Mouse (Mus musculus) adrenal gland, postnatal 14 days (tissue): ENCODE data around the gene Hspb3. TPM values are rescaled to one million over a fixed set of nuclear protein-coding genes. Genes with fewer than 3 reads are reported as not detected.

Source experiments
- DNase-seq: peaks from one replicate; pipeline ENCODE4 v3.0.0; 2021; ENCODE audit warnings: mixed read lengths
- long read RNA-seq, 2 experiments: library from polyadenylated mRNA; stranded (forward); transcript quantifications; one replicate each; pipeline ENCODE4 v2.0.0; 2021
- total RNA-seq: library from RNA; stranded (reverse); gene quantifications from 2 replicates; pipeline ENCODE4 v1.2.3, GENCODE M21; 2021

Hspb3 gene
- total RNA-seq = not detected in 2 replicates
- long read RNA-seq, experiment 1 = 0 reads
- long read RNA-seq, experiment 2 = 0 reads

DNA sequence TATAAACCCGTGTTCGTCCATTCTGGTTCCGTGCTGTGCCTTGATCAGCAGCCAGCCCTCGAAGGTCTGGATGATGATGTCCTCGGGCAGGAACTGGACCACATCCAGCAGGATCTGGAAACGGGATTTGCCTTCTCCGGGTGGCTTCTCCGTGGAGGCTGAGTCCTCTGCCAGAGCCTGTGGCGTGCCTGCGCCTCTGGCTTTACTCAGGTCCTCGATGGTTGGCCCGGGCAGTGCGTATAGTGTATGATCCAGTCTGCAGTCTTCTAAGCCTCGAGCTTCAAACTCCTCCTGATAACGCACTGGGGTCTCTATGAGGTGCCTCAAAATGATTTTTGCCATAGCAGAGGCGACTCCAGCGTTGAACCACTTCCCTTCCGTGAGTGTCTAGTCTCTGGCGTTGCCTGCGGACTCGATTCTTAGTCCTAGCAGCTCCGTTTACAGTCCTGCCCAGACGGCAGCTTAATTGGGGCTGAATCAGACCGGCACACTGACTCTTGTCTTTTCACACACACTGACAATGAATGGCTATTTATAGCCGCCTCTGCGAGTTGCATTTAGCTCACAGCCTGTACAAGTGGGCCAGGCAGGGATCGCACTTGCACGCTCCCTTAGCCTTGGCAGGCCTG lies at the start of gene Hspb3:
Hspb3 (minus strand) TSS at position 526 of the 629 bp plus-strand sequence.
- peak; percentile 69 for DNase-seq

DNA sequence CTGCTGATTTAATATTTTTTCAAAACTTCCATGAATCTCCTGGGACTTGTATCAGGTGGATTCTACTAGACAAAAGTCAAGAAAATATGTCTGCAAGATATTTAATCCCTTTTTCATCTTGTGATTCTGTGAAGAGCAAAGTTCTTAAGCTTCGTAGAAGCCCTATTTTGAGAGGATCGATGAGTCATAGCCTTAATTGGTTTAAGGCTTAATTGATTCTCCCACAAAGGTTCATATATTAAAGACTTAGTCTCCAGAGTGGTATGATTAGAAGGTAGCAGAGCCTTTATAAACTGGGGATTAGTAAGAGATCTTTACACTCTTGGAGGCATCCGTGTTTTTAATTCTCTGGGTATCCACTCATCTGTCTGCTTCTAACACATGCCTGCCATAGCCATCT lies 49.7 kb upstream of the Hspb3 start:
- no peak for DNase-seq

DNA sequence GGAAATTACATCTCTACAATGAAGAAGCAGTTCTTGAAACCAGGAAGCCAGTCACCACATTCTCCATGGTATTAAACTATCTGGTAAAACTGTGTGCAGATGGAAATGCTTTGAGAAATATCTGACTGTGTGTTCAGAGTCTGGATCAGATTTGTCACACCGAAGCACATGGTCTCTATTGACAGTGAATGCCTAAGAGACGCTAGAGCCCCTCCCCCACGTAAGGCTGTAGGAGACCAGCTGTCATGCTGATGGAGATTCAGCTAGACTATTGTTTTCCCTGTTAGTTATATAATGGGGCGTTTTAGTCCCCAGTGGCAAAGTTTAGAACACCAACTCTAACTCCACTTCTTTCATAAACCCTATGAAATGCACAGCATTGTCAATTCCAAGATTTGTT lies 42.7 kb upstream of the Hspb3 start:
- DNase-seq = no peak

DNA sequence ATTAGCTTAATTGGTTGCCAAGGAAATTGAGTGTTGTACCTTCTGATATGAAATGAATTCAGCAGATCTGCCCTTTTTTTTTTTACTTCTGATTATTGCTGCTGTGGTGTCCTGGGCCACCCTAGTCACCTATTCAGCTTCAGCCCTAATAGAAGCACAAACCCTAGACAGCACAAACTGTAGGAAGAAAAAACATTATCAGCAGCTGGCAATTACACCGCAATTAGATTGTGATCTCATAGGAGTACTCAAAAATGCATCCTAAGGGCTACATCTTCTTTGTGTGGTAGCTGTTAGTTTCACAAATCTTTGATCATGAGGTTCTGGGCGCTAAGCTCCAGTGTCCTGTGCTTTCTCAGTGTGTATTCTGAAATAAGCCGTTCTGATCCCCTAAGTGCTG lies 37.7 kb upstream of the Hspb3 start:
- DNase-seq = no peak

DNA sequence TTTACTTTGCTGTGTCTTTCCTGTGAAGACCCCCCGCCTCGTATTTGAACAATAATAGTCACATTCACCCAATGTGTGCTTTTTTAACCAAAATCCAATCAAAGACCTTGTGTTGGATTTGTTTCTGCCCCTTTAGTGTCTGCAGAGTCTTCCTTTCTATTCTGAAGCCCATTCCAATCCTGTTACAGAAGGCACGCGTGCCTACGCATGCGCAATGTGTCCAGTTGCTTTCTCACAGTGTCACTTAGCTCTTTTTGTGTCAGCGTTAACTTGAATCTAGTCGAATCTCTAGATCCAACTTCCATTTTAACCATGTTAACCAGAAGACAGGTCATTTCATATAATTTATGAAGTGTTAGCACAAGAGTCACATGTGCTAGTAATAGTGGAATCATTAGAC lies 36.5 kb upstream of the Hspb3 start:
- DNase-seq = no peak

DNA sequence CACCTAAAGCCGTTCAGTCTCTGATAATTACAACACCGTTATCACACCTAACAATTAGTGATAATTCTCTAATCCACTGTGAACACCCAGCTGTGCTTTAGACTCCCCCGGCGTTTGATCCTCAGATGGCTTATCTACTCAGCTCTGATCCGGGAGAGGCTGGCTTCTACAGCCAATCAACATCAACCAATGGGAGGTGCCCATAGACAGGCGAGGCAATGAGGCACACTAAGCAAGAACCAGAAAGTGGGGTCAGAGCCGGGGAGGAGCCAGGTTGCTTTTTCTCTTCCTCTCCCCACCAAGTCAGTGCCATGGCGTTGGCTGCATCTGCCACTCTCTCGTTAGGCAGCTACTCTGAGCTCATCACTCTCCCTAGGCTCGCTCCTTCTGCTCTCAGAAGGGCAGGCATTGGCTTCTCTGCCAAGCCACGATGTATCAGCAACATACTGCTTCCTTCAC lies 36.0 kb upstream of the Hspb3 start:
- no peak for DNase-seq

DNA sequence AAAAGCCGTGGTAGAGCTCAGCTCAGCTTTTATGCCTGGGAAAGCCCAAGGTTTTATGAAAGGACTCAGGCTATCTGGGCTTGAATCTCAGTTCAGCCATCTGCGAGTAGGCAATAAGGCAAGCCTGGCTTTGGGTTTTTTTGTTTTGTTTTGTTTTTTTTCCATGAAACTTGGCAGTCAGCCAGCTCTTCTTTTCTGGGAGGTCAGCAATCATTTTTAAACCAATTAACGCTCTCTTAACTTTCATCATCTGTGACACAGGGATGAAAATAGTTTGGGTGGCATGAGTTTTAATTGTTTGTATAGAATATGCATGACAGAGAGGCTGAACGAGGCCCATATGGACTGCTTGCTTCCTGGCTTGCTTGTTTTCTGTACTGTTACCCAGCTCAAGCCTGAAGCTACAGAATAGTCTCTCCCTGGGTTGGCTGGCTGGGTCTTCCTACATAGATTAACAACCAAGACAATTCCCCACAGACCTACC lies 33.4 kb upstream of the Hspb3 start:
- no peak for DNase-seq

DNA sequence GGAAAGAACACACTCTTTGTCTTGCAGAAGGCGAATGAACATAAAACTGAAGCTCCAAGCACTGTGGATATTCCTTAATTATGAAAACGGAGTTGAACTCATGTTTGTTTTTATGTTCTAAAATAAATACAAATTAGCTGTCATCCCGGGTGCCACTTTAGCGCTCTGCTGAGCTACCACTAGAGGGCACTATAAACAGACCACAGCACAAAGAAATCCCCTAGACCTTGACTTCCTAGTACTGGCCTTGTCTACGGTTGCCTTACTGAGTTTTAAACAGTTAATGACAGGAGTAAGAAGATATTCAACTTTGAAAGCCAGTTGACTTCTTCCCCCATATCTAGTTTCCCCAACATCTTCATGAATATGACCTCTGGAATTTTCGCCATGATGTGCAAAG lies 29.9 kb upstream of the Hspb3 start:
- peak; percentile 55 for DNase-seq

DNA sequence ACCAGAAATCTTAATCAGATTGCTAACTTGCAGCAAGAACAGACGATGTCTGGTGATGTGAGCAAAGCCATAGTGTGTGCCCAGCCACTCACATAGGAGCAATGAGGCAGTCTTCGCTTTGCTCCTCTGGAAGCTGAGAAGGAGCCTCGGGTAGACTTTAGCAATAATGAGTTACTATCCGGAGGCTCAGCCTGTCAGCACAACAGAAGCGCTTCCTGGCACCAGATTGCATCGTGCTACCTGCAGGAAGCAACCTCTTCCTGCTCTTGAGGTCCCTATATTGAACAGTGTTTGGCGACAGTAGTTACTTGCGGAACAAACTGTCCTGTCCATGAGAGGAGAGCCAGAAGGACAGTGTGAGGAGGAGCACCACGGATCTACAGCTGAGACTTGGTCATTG lies 28.2 kb upstream of the Hspb3 start:
- no peak for DNase-seq

DNA sequence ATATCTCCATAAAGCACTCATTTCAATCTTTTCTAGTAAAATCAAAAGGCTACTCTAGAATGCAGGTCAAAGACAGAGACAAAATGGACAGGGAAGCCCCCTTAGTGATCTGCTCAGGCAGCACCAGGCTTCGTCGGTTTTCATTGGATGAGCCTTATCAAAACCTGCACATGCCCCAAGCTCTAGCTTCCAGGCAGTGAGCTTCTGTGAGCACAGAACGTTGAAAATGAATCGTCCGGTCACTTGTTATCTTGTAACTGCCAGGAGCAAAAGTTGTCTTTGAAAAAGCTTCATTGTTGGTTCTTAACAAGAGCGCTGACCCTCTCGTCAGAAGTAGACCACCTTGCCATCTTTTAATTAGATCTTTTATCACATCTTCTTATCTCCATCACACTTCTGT lies 26.4 kb upstream of the Hspb3 start:
- DNase-seq = no peak

DNA sequence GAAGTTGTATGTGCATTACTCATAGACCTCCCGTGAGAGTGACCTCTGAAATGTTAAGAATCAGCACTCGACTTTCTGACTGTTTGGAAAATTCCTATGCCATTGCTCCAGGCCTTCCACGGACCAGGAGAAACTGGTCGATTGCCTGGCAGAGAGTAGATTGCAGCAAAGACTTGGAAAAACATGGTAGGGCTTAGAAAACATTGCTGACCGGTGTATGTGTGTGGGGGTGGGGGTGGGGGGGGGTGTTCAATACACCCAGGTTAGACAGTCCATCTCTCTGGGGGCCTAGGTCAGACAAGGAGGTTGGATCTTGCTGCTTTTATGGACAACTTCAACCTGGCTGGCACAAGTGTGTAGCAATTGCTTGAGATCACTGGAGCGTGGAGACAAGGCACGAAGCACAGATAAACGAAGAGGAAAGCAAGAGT lies 23.2 kb upstream of the Hspb3 start:
- no peak for DNase-seq

DNA sequence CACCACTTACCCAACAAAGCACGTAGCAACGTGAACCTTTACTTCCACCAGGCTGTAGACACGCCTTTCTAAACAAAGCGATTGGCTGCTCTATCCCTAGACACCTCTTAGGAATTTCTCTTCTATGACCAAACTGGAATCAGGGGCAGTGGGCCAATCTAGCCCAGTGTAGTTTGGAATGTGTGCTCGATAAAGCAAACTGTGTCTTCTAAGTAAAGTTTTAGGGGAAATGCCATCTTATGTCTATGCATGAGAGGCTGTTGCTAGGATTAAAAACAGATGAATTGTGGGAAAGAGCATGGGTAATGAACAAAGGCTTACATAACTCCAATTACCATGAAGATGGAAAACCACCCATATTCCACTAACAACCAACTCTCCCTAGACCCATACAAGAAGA lies 19.3 kb upstream of the Hspb3 start:
- DNase-seq = no peak

DNA sequence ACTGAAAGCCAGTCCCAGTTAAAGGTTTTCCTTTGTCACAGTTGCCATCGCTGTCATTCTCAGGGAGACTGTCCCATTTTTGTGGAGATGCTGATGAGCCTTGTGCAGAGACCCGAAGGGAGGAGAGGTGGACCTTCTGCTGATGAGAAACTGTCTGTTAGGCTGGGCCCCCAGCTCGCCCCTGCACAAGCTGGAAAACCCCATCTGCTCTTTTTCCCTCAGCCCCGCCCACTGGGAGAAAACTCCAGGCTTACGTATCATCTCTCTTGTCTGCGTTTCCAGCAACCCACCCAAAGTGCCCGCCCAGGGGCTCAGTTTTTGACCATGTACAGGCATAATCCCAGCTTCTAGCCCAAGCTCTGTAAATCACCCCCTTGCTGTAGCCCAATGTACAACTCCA lies 17.2 kb upstream of the Hspb3 start:
- no peak for DNase-seq

DNA sequence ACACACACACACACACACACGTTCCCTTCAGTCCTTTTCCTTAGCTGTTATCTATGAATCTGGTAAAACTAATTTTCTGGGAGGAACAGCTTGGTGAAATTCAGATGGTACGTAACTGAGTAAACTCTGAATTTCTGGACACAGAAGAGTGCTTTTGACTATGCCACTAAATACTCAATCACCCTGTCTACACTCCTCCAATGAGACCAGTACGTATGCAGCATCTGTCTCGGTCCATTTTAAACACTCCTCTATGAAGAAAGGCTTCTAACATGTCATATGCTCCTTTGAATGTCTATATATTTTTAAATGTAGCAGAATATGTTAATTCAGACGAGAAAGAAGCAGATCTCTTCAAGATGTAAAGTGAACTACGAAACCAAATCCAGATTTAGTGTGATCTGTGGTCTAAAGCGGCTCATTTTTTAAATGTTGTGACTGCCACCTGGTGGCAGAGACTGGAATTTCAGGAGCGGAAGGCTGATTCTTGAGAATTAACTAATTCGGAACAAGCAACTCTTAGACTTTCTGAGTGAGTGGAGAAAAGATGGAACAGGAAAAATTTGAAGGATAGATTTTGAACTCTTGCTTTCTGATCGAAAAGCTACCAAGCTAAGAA lies 6.1 kb upstream of the Hspb3 start:
- peak; percentile 57 for DNase-seq

DNA sequence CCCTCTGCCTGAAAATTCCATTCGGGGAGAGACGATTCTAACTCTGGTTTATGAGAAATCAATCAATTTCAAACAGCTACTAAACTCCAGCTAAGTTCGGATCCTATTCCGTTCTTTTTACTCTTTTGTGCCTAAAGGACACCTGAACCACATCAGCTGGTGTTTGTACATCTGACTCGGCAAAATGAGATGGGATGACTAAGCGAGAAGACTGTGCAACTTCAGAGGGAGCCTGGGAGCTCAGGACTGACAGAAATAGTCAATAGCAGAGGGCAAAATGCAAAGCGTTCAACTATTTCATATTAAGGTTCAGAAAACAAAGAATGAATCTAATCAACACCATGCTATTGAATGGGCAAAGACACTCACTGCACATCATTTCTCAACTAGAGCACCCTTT lies 407 bp upstream of the Hspb3 start:
- no peak for DNase-seq

DNA sequence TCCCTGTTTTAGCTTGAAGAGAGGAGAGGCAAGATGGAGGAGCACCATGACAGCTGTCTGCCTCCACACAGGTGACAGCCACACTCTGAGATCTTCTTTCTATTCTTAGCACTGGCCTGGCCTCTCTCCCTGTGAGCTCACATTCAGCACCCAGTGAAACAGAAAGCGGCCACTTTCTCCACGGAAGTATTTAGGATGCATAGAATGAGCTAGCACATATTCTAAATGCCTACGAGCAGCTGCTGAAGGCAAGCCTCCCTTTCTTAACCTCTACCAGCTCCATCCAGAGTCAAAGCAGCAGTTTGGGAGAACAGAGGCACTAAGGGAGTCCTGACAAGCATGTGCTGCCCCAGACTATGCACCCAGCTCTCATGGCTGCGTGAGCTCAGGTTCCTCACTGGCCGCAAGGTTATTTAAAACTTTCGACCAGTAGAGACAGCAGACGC lies 1.6 kb downstream of the Hspb3 start:
- DNase-seq = no peak

DNA sequence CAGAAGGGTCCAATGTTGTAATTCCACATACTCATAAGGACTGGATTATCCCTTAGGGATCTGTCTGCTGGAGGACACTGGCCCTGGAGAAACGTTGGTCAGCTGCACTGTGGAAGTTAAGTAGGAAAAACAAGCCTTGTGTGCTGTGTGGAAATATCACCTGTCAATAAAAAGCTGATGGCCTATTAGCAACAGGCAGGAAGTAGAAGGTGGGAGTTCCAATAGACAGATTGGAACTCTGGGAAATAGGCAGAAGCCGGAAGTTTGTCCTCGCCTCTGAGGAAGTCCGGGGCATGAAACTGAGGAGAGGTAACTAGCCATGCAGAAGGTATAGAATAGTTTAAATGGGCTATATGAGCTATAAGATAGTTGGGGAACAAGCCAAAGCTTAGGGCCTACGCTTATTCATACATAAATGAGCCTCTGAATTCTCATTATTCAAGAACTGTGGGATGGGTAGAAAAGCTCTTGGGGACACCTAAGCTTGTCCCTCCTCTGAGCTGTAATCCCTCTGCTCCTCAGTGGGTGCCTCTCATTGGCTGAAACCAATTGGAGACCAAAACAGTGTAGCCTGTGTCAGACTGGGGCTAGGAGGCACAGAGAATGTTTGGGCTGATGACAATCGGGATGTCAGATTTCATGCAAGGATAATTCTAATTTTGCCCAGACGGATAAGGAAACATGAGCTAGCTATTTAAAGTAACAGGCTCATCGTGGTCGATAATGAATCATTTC lies 2.7 kb downstream of the Hspb3 start:
- no peak for DNase-seq

DNA sequence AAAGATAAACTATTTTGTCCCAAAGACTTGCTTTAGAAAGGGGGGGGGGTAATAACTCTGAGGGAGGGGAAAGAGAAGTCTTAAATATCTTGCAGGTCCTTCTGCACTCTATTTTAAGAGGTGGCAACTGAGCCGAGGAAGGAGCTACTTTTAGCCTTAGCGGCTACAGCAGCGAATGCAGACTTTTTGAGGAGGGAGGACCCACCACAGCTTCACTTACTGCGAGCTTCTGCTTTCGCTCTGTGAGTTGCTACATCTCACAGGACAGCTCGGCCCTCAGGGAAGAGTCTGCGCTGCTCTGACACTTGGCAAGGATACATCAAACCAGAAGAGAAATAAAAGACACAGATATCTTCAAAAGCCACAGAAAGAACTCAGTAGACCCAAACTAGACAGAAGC lies 6.3 kb downstream of the Hspb3 start:
- DNase-seq = no peak

DNA sequence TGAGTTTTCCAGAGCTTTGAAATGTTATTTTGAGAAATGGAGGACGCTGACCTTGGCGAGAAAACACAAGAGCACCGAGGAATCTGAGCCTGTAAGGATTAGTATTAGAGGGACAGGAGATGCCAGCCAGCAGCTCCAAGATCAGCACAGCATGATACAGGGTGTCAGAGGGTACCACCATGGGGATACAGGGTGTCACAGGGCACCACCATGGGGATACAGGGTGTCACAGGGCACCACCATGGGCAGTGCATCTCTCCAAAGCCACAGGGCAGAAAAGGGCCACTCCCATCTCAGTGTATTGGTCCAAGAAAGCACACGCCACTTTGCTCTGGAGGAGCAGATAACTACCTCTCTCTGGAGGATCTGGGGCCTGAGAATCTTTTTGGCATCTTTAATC lies 6.8 kb downstream of the Hspb3 start:
- no peak for DNase-seq

DNA sequence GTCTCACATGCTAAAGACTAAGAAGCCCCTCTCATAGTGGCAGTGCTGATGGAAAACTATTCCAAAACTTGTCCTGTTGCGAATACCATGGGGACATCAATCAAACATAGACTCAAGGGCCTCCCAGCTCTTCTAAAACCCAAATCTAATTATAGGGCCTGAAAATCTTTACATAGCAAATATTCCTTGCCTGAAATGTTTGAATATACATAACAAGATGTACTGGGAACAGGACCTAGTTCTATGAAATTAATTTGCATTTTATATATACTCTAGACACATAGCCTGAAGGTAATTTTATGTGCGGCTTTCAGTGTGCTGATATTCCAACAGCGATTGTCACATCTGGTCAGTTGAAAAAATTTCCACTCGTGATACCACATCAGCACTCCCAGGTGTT lies 8.0 kb downstream of the Hspb3 start:
- DNase-seq = no peak

DNA sequence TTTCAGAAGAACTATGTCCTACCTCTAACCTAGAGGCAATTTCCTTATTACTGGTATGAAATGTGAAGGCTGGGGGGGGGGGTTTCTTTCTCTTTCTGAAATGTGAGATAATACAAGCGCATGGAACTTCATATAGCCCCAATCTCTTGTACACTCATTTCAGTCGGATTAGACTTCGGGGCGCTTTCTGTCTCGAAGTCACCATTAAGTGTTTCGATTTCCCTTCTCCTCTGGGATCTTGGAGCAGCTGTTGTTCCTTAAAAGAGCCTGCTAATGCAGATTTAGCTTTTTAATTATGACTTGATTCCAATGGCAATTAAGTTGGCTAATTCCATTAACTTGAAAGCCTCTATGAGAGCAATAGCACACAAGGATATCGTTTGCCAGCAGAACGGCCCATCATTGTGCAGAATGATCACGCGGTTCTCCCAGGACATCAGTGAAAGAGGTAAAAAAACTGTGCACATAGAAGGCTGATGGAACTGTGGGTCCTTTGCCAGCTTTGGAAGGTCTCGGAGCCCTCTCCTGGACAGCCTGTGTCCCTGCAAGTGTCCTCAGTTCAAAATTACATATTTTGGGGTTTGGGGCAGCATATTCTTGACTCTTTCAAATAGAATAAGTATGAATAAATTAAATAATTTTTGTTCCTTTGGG lies 22.4 kb downstream of the Hspb3 start:
- DNase-seq = no peak

DNA sequence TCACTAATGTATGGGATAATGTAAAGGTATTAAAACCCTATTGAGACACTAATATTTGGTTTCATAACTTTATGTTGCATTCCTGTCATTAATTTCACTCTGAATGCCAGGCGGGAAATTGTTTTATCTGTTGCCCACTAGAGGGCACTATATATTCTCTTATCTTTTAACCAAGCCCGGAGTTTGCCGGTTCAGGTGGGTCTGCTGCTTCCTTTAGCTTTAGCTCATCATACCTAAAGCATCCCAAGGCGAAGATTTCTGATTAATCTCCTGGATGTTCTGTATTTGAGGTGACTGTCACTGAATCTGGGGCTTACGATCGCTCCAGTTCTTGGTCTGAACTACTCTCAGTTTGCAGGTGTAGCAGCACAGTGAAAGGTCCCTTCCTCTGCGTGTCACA lies 24.6 kb downstream of the Hspb3 start:
- no peak for DNase-seq

DNA sequence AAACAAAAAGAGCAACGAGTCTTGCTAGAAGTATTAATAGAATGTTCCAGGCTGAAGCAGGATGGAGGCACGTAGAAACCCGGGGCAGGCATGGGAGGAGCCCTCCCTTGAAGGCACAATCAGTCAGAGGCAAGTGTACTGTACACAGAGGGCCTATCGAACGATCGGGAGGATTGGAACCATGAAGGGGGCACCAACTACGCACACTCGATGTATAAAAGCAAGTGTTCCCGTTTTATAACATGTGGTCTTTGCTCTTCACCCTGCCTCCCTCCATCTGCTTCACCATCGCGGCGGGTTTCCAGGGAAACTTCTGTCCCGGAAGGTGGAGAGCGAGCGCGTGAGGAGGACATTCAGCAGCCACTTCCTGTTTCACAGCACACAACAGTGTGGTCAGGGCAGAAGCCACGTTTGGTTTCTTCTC lies 27.7 kb downstream of the Hspb3 start:
- DNase-seq = no peak
